Mouse (Mus musculus) kidney, postnatal 0 days (tissue): ENCODE data around the gene Miga2. TPM values are rescaled to one million over a fixed set of nuclear protein-coding genes. Genes with fewer than 3 reads are reported as not detected.

Experiments
- ATAC-seq: fragments of 200-750 bp; cut with Nextera tagmentation; replicated peaks from 2 replicates; pipeline ENCODE4 v1.8.0; 2017; ENCODE audit warnings: low read depth, moderate number of reproducible peaks, moderate TSS enrichment, moderate library complexity; ENCODE audit not compliant: low FRiP score
- DNase-seq: peaks from one replicate; pipeline ENCODE4 v3.0.0-alpha.2; 2016; ENCODE audit warnings: low spot score
- H3K27ac ChIP-seq: fragments of 300-500 bp; sonication (generic); 2 replicates; pipeline ENCODE4 v1.5.1; 2014; ENCODE audit warnings: mild to moderate bottlenecking
- H3K27me3 ChIP-seq: fragments of 300-500 bp; sonication (generic); 2 replicates; pipeline ENCODE4 v1.6.1; 2014; ENCODE audit warnings: low read length, mixed read lengths; ENCODE audit not compliant: insufficient read depth
- H3K36me3 ChIP-seq: fragments of 300-500 bp; sonication (generic); 2 replicates; pipeline ENCODE4 v1.6.1; 2014; ENCODE audit warnings: low read length, mixed read lengths; ENCODE audit not compliant: insufficient read depth
- H3K4me1 ChIP-seq: fragments of 300-500 bp; sonication (generic); replicated peaks from 2 replicates; pipeline ENCODE4 v1.6.1; 2014; ENCODE audit warnings: antibody characterized with exemption, low read length, mixed read lengths; ENCODE audit not compliant: insufficient read depth
- H3K4me2 ChIP-seq: fragments of 300-500 bp; sonication (generic); 2 replicates; pipeline ENCODE4 v1.6.1; 2014; ENCODE audit warnings: mild to moderate bottlenecking, low read length, moderate library complexity, mixed read lengths
- H3K4me3 ChIP-seq: fragments of 300-500 bp; sonication (generic); replicated peaks from 2 replicates; pipeline ENCODE4 v1.5.1; 2014; ENCODE audit warnings: low read depth, low read length
- H3K9ac ChIP-seq: fragments of 300-500 bp; sonication (generic); 2 replicates; pipeline ENCODE4 v1.6.1; 2014; ENCODE audit warnings: low read depth, low read length
- H3K9me3 ChIP-seq: fragments of 300-500 bp; sonication (generic); replicated peaks from 2 replicates; pipeline ENCODE4 v1.6.1; 2016; ENCODE audit warnings: low read length, inconsistent platforms, mixed read lengths
- CTCF ChIP-seq: IDR thresholded peaks from 2 replicates; pipeline ENCODE4 v1.5.1; 2016; ENCODE audit warnings: antibody characterized with exemption, low read depth, mild to moderate bottlenecking, moderate library complexity
- WGBS: fragments of 180-500 bp; shearing (Covaris S2); extraction: QIAGEN DNeasy Blood & Tissue Kit; methylation state at CpG from one replicate; pipeline ENCODE4 v1.1.7; 2014; 5-methylcytosine and 5-hydroxymethylcytosine counted together
- polyA plus RNA-seq: library from polyadenylated mRNA; unstranded; fragments of >200 nt; fragmentation: Nextera tagmentation; extraction: Ambion mirVana; gene quantifications from 2 replicates; pipeline ENCODE4 v1.2.1, GENCODE M21; 2015

Gene Miga2
- polyA plus RNA-seq, 1 experiment from 2014 or later = 22.2 TPM

DNA sequence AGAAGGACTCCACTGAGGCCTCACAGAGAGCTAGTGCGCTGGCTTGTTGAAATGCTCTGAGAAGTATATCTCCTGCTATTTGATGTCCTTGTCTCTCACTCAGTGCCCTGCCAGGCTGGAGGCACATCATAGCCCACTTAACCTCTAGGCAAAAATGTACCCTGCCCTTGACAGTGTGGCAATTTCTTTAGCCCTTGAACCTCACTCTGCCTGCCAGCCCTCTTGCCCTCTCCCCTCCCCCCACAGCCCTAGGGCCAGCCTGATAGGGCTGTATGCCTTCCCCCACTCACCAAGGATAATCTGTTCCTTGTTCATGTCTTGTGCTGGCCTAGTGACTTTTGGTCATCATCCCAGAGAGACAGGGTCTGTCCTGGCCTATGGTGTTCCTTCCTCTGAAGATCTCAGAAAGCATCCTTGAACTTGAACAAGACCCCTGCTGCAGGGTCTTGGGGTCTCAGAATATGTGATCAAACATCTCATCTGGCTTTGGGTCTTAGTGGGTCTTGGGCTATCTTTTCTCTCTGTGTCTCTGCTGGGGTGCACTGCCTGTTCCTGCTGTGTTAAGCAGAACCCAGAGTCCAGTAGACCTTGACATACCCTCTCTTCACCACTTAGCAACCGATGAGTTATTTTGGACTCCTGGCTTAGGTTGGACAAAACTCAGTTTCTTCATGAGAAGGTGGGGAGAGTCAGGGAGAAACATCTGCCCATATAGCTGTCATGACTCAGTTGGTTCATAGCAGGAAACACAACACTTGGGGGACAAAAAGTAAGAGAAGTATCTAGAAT lies 1.4 kb downstream of the Miga2 start:
- 73% methylated on average over 2 of the region's 2 CpGs for WGBS
- peaks cover 14% of the 10 kb centered on the region; the same call in 1 of the 2 replicates for H3K4me1 ChIP-seq
- peak overlapping the region; percentile 89 for H3K4me2 ChIP-seq
- ATAC-seq = no peak
- DNase-seq = no peak
- no peak for TF ChIP-seq CTCF
- peaks cover 29% of the 10 kb centered on the region for H3K36me3 ChIP-seq
- H3K9me3 ChIP-seq = no peaks in the 10 kb centered on the region
- no peak overlapping the region; the same call in 1 of the 2 replicates for H3K27ac ChIP-seq
- peak overlapping the region; percentile 77 for H3K9ac ChIP-seq
- H3K27me3 ChIP-seq = no peaks in the 10 kb centered on the region
- H3K4me3 ChIP-seq = peak overlapping the region; percentile 91; the same call in 1 of the 2 replicates

DNA sequence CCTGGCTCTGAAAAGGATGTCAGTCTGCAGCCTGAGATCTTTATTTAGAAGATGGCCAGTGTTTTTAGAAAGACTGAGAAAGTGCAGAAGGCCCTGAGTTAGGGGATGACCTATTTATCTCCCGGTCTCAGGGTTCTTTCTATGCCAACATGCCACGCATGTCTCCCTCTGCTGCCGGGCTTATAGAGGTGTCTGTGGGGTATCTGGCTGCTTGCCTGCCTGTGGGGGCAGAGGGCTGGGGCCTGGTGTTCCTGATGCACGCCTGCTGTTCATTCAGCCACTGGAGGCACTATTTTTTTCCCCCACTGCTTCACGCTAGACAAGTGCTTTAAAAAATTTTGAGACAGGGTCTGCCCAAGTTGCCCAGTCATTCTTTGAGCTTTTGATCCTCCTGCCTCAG lies 2.2 kb downstream of the Miga2 start:
- Histone ChIP-seq H3K36me3 (peaks cover 37% of the 10 kb centered on the region), H3K4me3 (no peak overlapping the region), H3K4me1 (peaks cover 14% of the 10 kb centered on the region; the same call in 1 of the 2 replicates), H3K27me3 (no peaks in the 10 kb centered on the region), H3K9ac (no peak overlapping the region), H3K4me2 (no peak overlapping the region), H3K9me3 (no peaks in the 10 kb centered on the region), H3K27ac (peak overlapping the region; percentile 16; the same call in 1 of the 2 replicates)
- WGBS = 69% methylated on average over 5 of the region's 5 CpGs
- TF ChIP-seq CTCF = 0 out of 2 replicates have a peak, but pooled peaks have one; percentile 5
- no peak for ATAC-seq
- no peak for DNase-seq

DNA sequence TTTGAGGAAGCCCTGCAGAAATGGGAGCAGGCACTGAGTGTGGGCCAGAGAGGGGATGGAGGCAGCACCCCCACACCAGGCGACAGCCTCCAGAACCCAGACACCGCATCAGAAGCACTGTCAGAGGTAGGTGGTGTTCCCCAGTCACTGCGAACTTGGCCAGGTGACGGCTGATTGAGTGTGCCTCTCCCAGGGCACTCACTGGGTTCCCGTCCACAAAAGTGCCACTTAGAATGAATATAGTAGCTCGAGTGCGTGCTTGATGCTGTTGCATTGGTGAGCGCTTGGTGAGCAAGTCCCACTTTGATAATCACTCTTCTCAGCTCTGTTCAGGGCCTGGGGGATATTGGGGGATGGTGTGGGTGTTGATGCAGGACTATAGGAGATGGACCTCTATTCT lies 7.5 kb downstream of the Miga2 start:
- Histone ChIP-seq H3K4me1 (no peaks in the 10 kb centered on the region), H3K27ac (no peak overlapping the region), H3K9me3 (no peaks in the 10 kb centered on the region), H3K9ac (no peak overlapping the region), H3K27me3 (no peaks in the 10 kb centered on the region), H3K4me3 (no peak overlapping the region), H3K4me2 (no peak overlapping the region), H3K36me3 (peaks cover 70% of the 10 kb centered on the region)
- TF ChIP-seq CTCF = no peak
- ATAC-seq = no peak
- 92% methylated on average over 8 of the region's 8 CpGs for WGBS
- no peak for DNase-seq

DNA sequence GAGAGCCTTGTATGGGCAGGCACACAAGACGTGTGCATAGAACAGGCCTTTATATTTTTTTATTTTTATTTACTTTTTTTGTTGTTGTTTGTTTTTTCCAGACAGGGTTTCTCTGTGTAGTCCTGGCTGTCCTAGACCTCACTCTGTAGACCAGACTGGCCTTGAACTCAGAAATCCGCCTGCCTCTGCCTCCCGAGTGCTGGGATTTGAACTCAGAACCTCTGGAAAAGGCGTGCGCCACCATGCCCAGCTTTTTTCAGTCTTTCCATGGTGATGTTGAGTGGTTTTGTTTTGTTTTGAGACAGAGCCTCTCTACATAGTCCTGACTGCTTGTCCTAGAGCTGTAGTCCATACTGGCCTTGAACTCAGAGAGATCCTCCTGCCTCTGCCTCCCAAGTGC lies 8.7 kb downstream of the Miga2 start:
- Histone ChIP-seq H3K9ac (no peak overlapping the region), H3K4me2 (no peak overlapping the region), H3K9me3 (no peaks in the 10 kb centered on the region), H3K27ac (no peak overlapping the region), H3K27me3 (no peaks in the 10 kb centered on the region), H3K4me1 (no peaks in the 10 kb centered on the region), H3K4me3 (no peak overlapping the region), H3K36me3 (peaks cover 76% of the 10 kb centered on the region)
- ATAC-seq = no peak
- no peak for DNase-seq
- TF ChIP-seq CTCF = no peak
- 95% methylated on average over 5 of the region's 5 CpGs for WGBS

DNA sequence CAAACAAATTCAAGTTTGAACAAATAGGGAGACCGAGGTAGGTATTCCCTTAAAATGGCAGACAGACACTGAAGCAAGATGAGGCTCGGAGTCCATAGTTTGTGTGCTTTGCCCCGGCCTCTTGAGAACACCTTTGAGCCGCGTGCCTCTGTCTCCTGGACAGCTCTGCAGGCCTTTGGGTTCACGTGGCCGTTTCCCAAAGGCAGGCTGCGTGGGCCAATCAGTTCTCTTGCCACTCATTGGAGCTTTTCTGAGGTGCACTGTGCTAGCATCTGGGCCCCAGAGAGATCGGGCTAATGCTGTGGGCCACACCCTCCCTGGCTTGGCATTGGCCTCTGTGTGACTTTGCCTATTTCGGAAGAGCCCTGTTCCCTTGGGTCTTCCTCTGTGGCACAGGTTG lies 11.9 kb downstream of the Miga2 start:
- Histone ChIP-seq H3K27me3 (no peaks in the 10 kb centered on the region), H3K9me3 (no peaks in the 10 kb centered on the region), H3K27ac (no peak overlapping the region), H3K4me2 (no peak overlapping the region), H3K4me3 (no peak overlapping the region), H3K36me3 (peaks cover 68% of the 10 kb centered on the region), H3K4me1 (no peaks in the 10 kb centered on the region), H3K9ac (no peak overlapping the region)
- DNase-seq (no peak), ATAC-seq (no peak)
- WGBS = 93% methylated on average over 10 of the region's 10 CpGs
- no peak for TF ChIP-seq CTCF

DNA sequence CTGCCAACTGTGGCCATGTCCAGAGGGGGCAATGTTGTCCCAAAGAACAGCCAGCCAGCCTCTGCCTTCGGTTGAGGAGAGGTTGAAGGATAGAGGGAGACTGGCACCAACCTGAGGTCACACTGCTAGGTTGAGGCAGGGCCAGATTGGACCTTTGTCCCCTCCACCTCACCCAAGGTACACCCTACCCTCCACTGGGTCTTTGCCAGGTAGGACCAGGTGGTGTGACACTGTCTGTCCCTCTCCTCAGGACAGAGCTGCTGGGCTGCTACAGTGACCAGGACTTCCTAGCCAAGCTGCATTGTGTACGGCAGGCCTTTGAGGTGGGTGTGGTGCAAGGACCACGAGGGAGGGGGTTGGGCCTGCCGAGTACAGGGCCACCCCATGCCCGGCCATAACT lies 13.7 kb downstream of the Miga2 start:
- 82% methylated on average over 5 of the region's 5 CpGs for WGBS
- Histone ChIP-seq H3K4me1 (no peaks in the 10 kb centered on the region), H3K4me3 (no peak overlapping the region), H3K4me2 (no peak overlapping the region), H3K27me3 (no peaks in the 10 kb centered on the region), H3K27ac (no peak overlapping the region), H3K36me3 (peaks cover 67% of the 10 kb centered on the region), H3K9me3 (no peaks in the 10 kb centered on the region), H3K9ac (no peak overlapping the region)
- no peak for TF ChIP-seq CTCF
- no peak for DNase-seq
- ATAC-seq = no peak
